Mouse (Mus musculus) small intestine, adult 2 months (tissue): Measurements from ENCODE around the gene Mlph. TPM values are rescaled to one million over a fixed set of nuclear protein-coding genes. Genes with fewer than 3 reads are reported as not detected.

Experiments used
- H3K27ac ChIP-seq: fragments of 200-500 bp; 2 replicates; pipeline ENCODE4 v1.5.1; 2012; ENCODE audit warnings: low read depth, low read length, control low read depth, inconsistent platforms; ENCODE audit not compliant: insufficient read depth
- H3K27me3 ChIP-seq: fragments of 200-500 bp; 2 replicates; pipeline ENCODE4 v1.6.1; 2012; ENCODE audit warnings: mild to moderate bottlenecking, moderate library complexity, low read length, inconsistent platforms; ENCODE audit not compliant: control insufficient read depth, insufficient read depth
- H3K36me3 ChIP-seq: fragments of 200-500 bp; 2 replicates; pipeline ENCODE4 v1.6.1; 2012; ENCODE audit warnings: mild to moderate bottlenecking, low read length, control low read depth, inconsistent platforms; ENCODE audit not compliant: control insufficient read depth, insufficient read depth
- H3K4me1 ChIP-seq: fragments of 200-500 bp; 2 replicates; pipeline ENCODE4 v1.6.1; 2012; ENCODE audit warnings: low read length, inconsistent platforms, mixed read lengths; ENCODE audit not compliant: control insufficient read depth, insufficient read depth, insufficient read length
- H3K4me3 ChIP-seq: fragments of 200-500 bp; 2 replicates; pipeline ENCODE4 v1.5.1; 2012; ENCODE audit warnings: low read depth, mild to moderate bottlenecking, control low read depth, inconsistent platforms, low read length, moderate library complexity
- CTCF ChIP-seq: fragments of 200-500 bp; IDR thresholded peaks from 2 replicates; pipeline ENCODE4 v1.5.1; 2012; ENCODE audit warnings: low read depth, mild to moderate bottlenecking, control low read depth, inconsistent platforms, low read length, moderate library complexity, mixed read lengths; ENCODE audit not compliant: insufficient replicate concordance, insufficient read length; ENCODE audit errors: extremely low read depth
- POLR2A ChIP-seq: fragments of 200-500 bp; IDR thresholded peaks from 2 replicates; pipeline ENCODE4 v1.6.1; 2012; ENCODE audit warnings: low read depth, mild to moderate bottlenecking, control low read depth, inconsistent platforms, low read length, moderate library complexity
- WGBS: fragments of 180-500 bp; shearing (Covaris S2); methylation state at CpG from one replicate; pipeline ENCODE4 v1.1.7; 2018; 5-methylcytosine and 5-hydroxymethylcytosine counted together
- polyA plus RNA-seq: library from polyadenylated mRNA; depleted of rRNA; stranded (reverse); fragments of >200 nt; gene quantifications from 2 replicates; pipeline ENCODE4 v1.2.3, GENCODE M21; 2012; rRNA removed

Mlph gene
- polyA plus RNA-seq, 1 experiment: 17.6 TPM

DNA sequence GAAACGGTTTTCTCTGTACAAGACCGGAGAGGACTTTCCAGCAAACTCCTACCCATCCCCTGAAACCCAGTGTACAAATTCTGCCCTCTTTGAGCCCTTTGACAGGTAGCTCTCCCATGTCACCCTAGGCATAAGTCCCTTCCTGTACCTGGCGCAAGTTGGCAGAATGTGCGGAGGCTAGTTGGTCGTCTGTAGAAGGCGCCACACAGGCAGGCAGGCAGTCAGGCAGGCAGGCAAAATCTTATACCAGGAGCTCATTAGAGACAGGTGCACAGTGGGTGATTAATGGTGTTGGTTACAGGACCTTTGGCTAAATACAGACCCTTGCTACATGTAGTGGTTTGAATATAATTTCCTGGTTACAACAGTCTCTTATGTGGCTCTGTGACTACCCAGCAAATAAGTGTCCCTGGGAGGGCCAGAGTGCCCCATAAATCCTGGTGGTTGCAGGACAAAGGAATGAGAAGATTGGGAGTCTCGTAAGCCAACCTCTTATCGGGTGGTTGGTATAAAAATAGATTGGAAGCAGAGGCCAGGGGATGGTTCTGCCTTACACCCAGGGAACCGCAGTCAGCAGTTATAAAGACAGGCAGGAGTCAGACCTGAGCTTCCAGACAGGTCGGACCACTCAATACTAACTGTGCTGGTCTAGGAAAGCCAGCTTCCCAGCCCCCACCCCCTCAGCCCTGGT lies 85.2 kb downstream of the Mlph start:
- no peak overlapping the region for H3K27ac ChIP-seq
- H3K4me3 ChIP-seq: no peak overlapping the region
- peaks cover 9% of the 10 kb centered on the region for H3K27me3 ChIP-seq
- peaks cover 8% of the 10 kb centered on the region; the same call in 1 of the 2 replicates for H3K4me1 ChIP-seq
- no peak for TF ChIP-seq CTCF
- TF ChIP-seq POLR2A: no peak
- no peaks in the 10 kb centered on the region for H3K36me3 ChIP-seq
- 43% methylated on average over 10 of the region's 10 CpGs for WGBS

Other genes with a start within 250 kb of the Mlph start
- gene Col6a3, start 71.1 kb upstream of the Mlph start, polyA plus RNA-seq: 11.5 and 19.2 TPM in 2 replicates
- not detected in 2 replicates for gene Prlh, start 38.0 kb downstream of the Mlph start, polyA plus RNA-seq
- gene Rab17, start 54.6 kb downstream of the Mlph start, polyA plus RNA-seq: 16.3 and 42.5 TPM in 2 replicates
- gene Lrrfip1, start 83.7 kb downstream of the Mlph start, polyA plus RNA-seq: 6.3 and 9.5 TPM in 2 replicates
- not detected in 2 replicates for gene Rbm44, start 230.0 kb downstream of the Mlph start, polyA plus RNA-seq